Mouse (Mus musculus): ENCODE measurements around the gene Phpt1. TPM values are rescaled to one million over a fixed set of nuclear protein-coding genes. Genes with fewer than 3 reads are reported as not detected.

Gene Phpt1
- polyA plus RNA-seq (2012; rRNA removed; ENCODE audit: low replicate concordance), result 48.6 and 87.4 TPM in 2 replicates

GRCm38 (mm10) chr2:25574579-25575431 lies at the start of gene Phpt1, which contains the start of gene Mamdc4:
Phpt1 (minus strand) TSS chr2:25575224.
Mamdc4 (minus strand) TSS chr2:25574845.

DNA sequence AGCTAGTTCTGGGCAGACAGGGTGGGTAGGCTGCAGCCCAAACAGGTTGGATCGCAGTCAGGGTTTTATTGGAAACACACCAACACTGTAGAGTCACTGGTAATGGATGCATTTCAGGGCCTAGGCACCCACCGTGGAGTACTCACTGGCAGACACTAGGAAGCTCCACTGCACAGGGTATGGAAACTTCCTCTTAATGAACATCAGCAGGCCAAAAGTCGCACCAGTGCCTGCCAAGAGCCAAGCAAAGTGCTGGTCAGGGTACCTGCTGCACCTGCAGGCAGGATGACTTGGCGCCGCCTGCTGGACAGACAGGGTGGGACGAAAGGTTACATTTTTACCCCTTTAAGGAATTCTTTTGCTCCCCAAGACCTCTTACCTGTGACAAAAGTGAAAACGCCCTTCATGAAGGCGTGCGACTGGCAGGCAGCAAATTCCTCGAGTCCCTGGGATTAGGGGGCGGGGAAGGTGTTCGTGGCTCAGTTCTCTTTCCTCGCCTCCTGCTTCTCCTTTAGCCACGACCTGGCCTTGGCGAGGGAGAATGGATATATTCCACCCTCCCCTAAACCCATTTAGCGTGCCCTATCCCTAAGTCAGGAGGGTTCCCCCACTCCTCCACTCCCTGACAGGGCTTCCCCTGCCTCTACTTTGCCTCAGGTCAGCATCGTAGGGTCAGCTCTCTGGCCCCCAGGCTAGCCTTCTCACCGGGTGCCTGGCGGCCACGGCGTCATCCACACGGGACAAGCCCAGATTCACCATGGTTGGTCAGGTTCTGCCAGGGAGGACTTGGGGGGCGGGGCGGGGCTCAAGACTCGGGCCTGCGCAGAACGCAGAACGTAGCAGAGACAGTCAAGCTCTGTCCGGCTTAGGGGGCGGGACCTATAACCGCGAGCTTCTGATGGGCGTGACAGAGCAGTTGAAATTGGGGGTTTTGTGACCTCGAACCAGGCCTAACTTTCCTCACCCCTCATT lies 46.5 kb upstream of the Phpt1 start, which contains the start of gene Tmem141:
Tmem141 (minus strand) TSS at position 777 of the 972 bp plus-strand sequence.

GRCm38 (mm10) chr2:25617578-25617977 lies 42.6 kb upstream of the Phpt1 start, which contains the start of gene Ccdc183:
Ccdc183 (minus strand) TSS chr2:25617678.

GRCm38 (mm10) chr2:25607761-25608622 lies 33.0 kb upstream of the Phpt1 start, which contains the start of gene Rabl6:
Rabl6 (minus strand) TSS chr2:25608521.

GRCm38 (mm10) chr2:25581294-25581864 lies 6.4 kb upstream of the Phpt1 start, which contains the start of gene Ajm1:
Ajm1 (minus strand) TSS chr2:25581757.

GRCm38 (mm10) chr2:25557221-25557963 lies 17.6 kb downstream of the Phpt1 start, which contains the start of gene Edf1:
Edf1 (plus strand) TSS chr2:25557847.

GRCm38 (mm10) chr2:25546811-25547491 lies 28.1 kb downstream of the Phpt1 start, which contains the start of gene Traf2:
Traf2 (minus strand) TSS chr2:25546940.

Other genes with a start within 250 kb of the Phpt1 start
- 16.3 and 40.9 TPM in 2 replicates for gene Man1b1, start 242.9 kb downstream of the Phpt1 start, polyA plus RNA-seq (2012; rRNA removed; ENCODE audit: low replicate concordance)
- 61.1 and 76.0 TPM in 2 replicates for gene Dpp7, start 218.9 kb downstream of the Phpt1 start, polyA plus RNA-seq (2012; rRNA removed; ENCODE audit: low replicate concordance)
- gene Uap1l1, start 209.5 kb downstream of the Phpt1 start, polyA plus RNA-seq (2012; rRNA removed; ENCODE audit: low replicate concordance), result 24.0 and 65.2 TPM in 2 replicates
- 0.57 and 7.9 TPM in 2 replicates for gene Sapcd2, start 202.9 kb downstream of the Phpt1 start, polyA plus RNA-seq (2012; rRNA removed; ENCODE audit: low replicate concordance)
- gene Entpd2, start 179.3 kb downstream of the Phpt1 start, polyA plus RNA-seq (2012; rRNA removed; ENCODE audit: low replicate concordance), result 78.1 and 108 TPM in 2 replicates
- gene Npdc1, start 175.9 kb downstream of the Phpt1 start, polyA plus RNA-seq (2012; rRNA removed; ENCODE audit: low replicate concordance), result 272 and 300 TPM in 2 replicates
- gene Fut7, start 152.0 kb downstream of the Phpt1 start, polyA plus RNA-seq (2012; rRNA removed; ENCODE audit: low replicate concordance), result 0.62 and 0.96 TPM in 2 replicates
- 41.7 and 62.8 TPM in 2 replicates for gene Abca2, start 146.5 kb downstream of the Phpt1 start, polyA plus RNA-seq (2012; rRNA removed; ENCODE audit: low replicate concordance)
- gene Clic3, start 118.4 kb downstream of the Phpt1 start, polyA plus RNA-seq (2012; rRNA removed; ENCODE audit: low replicate concordance), result 1.8 and 3.2 TPM in 2 replicates
- gene Paxx, start 114.1 kb downstream of the Phpt1 start, polyA plus RNA-seq (2012; rRNA removed; ENCODE audit: low replicate concordance), result 79.2 and 84.7 TPM in 2 replicates
- gene Ptgds, start 105.2 kb downstream of the Phpt1 start, polyA plus RNA-seq (2012; rRNA removed; ENCODE audit: low replicate concordance), result 1.2 and 6.5 TPM in 2 replicates
- gene Lcn12, start 81.3 kb downstream of the Phpt1 start, polyA plus RNA-seq (2012; rRNA removed; ENCODE audit: low replicate concordance), result 0.33 TPM in 1 of 2 replicates, not detected in the other
- 27.6 and 47.3 TPM in 2 replicates for gene Fbxw5, start 74.5 kb downstream of the Phpt1 start, polyA plus RNA-seq (2012; rRNA removed; ENCODE audit: low replicate concordance)
- 5.9 and 7.9 TPM in 2 replicates for gene C8g, start 73.5 kb downstream of the Phpt1 start, polyA plus RNA-seq (2012; rRNA removed; ENCODE audit: low replicate concordance)
- 13.9 and 22.5 TPM in 2 replicates for gene Traf2, start 28.3 kb downstream of the Phpt1 start, polyA plus RNA-seq (2012; rRNA removed; ENCODE audit: low replicate concordance)
- gene Edf1, start 17.4 kb downstream of the Phpt1 start, polyA plus RNA-seq (2012; rRNA removed; ENCODE audit: low replicate concordance), result 127 and 142 TPM in 2 replicates
- gene Mamdc4, start 379 bp downstream of the Phpt1 start, polyA plus RNA-seq (2012; rRNA removed; ENCODE audit: low replicate concordance), result 1.8 and 5.5 TPM in 2 replicates
- gene Ajm1, start 6.5 kb upstream of the Phpt1 start, polyA plus RNA-seq (2012; rRNA removed; ENCODE audit: low replicate concordance), result 0.37 and 2.6 TPM in 2 replicates
- 52.3 and 88.3 TPM in 2 replicates for gene Rabl6, start 33.3 kb upstream of the Phpt1 start, polyA plus RNA-seq (2012; rRNA removed; ENCODE audit: low replicate concordance)
- gene Ccdc183, start 42.5 kb upstream of the Phpt1 start, polyA plus RNA-seq (2012; rRNA removed; ENCODE audit: low replicate concordance), result not detected in 2 replicates
- 31.8 and 53.1 TPM in 2 replicates for gene Tmem141, start 46.8 kb upstream of the Phpt1 start, polyA plus RNA-seq (2012; rRNA removed; ENCODE audit: low replicate concordance)
- gene Fcna, start 52.8 kb upstream of the Phpt1 start, polyA plus RNA-seq (2012; rRNA removed; ENCODE audit: low replicate concordance), result 16.8 and 21.3 TPM in 2 replicates
- gene Lcn8, start 77.9 kb upstream of the Phpt1 start, polyA plus RNA-seq (2012; rRNA removed; ENCODE audit: low replicate concordance), result 0.64 and 5.5 TPM in 2 replicates
- gene Lcn5, start 82.7 kb upstream of the Phpt1 start, polyA plus RNA-seq (2012; rRNA removed; ENCODE audit: low replicate concordance), result 0.52 and 3.7 TPM in 2 replicates
- 0.78 TPM in 1 of 2 replicates, not detected in the other for gene Lcn6, start 101.6 kb upstream of the Phpt1 start, polyA plus RNA-seq (2012; rRNA removed; ENCODE audit: low replicate concordance)
- 0.24 and 0.62 TPM in 2 replicates for gene Lcn10, start 107.5 kb upstream of the Phpt1 start, polyA plus RNA-seq (2012; rRNA removed; ENCODE audit: low replicate concordance)
- gene Obp2a, start 124.8 kb upstream of the Phpt1 start, polyA plus RNA-seq (2012; rRNA removed; ENCODE audit: low replicate concordance), result not detected in 2 replicates
- 48.0 and 66.2 TPM in 2 replicates for gene Bmyc, start 131.5 kb upstream of the Phpt1 start, polyA plus RNA-seq (2012; rRNA removed; ENCODE audit: low replicate concordance)
- not detected in 2 replicates for gene Obp2b, start 161.8 kb upstream of the Phpt1 start, polyA plus RNA-seq (2012; rRNA removed; ENCODE audit: low replicate concordance)
- not detected in 2 replicates for gene Lcn3, start 190.3 kb upstream of the Phpt1 start, polyA plus RNA-seq (2012; rRNA removed; ENCODE audit: low replicate concordance)
- gene Lcn11, start 201.8 kb upstream of the Phpt1 start, polyA plus RNA-seq (2012; rRNA removed; ENCODE audit: low replicate concordance), result not detected in 2 replicates
- gene Gm13539, start 207.0 kb upstream of the Phpt1 start, polyA plus RNA-seq (2012; rRNA removed; ENCODE audit: low replicate concordance), result not detected in 2 replicates
- not detected in 2 replicates for gene Glt6d1, start 240.6 kb upstream of the Phpt1 start, polyA plus RNA-seq (2012; rRNA removed; ENCODE audit: low replicate concordance)
- 0.44 and 2.1 TPM in 2 replicates for gene Lcn9, start 247.9 kb upstream of the Phpt1 start, polyA plus RNA-seq (2012; rRNA removed; ENCODE audit: low replicate concordance)

Data from subcutaneous adipose tissue, adult 2 months (tissue).